Mouse (Mus musculus) B cell, adult (primary cell): ENCODE results near the gene Ipp. TPM values are rescaled to one million over a fixed set of nuclear protein-coding genes. Genes with fewer than 3 reads are reported as not detected.

Source experiments
- total RNA-seq: library from RNA; stranded (reverse); gene quantifications from 4 replicates; pipeline ENCODE4 v1.2.4, GENCODE M21; 2023; ENCODE audit not compliant: inconsistent age

The Ipp gene
- 11.8 to 18.1 TPM (median 12.9 TPM) in 4 replicates for total RNA-seq

DNA sequence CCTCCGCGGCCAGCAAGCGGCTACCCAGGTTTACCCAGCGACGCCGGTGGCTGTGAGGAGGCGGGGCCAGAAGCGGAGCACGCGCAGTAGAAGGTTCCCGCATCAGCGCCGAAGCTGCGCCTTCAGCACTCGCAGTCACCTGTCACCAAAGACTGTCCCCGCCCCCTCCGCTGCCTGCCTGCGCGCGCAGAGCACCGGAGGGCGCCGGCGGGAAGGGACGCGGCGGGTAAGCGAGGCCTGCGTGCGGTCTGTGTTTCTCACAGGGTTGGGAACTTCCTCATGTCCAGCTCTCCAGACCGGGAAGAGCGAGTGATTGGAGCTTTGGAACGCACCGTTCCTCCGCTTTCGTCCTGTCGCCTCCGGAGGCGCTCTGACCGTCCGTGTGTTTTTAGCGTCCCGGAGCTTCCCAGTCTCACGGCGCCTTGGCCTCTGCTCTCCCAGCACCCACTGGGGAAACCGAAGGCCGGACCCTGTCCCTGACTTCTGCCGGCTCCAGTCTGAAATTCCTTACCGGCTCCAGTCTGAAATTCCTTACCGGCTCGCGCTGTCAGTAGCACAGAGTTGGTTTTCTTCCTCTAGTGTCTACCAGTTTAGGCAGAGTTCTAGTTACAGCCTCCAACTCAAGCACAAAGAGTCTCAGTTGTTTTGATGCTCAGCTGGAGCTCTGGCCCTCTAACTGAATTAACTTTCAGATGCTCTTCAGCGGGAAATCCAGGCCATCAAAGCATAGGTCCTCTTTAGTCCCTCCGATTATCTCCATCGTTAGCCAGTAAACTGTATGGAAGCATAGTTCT lies at the start of gene Ipp:
Gene Ipp, plus strand, starts transcription at position 125 of the 794 bp plus-strand sequence.

DNA sequence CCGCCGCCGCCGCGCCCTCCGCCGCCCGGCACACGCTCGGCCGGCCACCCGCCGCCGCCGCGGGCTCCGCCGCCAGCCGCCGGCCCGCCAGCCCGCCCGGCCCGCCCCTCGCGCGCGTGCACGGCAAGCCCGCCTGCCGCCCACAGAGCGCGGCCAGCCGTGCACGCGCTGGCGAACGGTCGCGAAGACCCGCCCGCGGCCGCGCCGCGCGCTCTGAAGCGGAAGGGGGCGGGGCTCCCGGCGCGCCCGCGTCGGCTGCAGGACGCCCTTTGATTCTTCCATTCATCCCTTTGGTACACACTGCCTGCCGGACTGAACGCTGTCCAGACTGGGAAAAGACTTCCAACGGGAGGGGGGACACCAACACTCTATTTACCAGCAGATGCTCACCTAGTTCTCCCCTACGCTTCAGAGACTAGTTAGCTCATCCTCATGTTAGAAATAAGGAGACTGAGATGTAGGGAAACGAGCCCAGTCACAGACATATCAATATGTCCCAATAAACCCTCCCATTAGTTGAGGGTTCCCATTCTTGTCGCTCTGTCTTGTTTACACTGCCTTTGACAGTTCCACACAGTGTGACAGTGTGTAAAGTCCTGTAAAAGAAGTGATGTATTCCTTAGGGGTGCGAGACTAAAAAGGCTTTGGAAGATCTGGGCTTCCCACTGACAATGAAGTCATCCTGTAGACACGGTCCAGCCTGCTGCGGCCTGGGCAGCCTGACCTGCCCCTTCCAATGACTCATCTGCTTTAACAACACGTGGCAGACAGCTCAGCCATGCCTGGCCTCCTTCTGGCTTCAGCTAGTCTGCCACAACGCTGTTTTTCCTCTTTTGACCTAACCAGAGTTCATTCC lies 43.0 kb upstream of the Ipp start, which contains the start of gene Mast2:
Gene Mast2, minus strand, starts transcription at position 58 of the 856 bp plus-strand sequence.

DNA sequence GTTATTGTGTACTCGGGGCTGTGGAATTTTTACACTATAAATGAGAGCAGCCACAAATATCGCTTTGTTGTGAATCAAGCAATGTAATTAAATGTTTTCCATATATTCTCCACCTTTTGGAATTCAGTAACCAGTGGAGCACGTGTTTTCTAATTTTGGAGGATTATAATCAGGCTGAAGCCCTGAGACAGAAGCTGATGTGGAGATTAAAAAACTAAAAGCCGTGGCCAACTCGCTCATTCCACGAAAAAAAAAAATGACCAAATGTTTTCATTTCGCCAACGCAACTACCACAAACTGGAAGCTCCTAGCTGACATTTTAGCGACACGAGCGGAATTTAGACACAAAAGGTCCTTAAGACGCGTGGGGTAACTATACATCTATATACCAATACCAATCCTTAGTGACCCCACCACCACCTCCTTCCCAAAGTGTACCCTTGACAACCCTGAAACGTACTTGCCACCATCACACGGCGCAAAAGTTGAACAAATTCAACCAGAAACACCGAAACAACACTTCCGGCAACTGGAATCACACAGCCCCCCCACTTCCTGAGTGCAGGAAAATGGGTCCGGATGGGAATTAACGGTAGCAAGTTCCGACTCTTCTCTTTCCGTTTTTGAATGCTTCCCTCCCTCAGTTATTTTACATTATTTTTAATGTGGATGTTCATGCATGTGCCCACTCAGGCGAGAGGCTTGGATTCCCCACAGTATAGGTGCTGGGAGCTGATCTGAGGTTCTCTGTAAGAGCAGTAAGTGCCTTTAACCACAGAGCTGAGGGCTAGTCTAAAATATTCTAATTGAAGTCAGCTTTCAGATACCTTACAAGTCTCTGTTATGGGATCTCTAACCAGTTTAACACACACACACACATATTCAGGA lies 48.3 kb downstream of the Ipp start, which contains the start of gene Tmem69:
Gene Tmem69, minus strand, starts transcription at position 524 of the 888 bp plus-strand sequence.

DNA sequence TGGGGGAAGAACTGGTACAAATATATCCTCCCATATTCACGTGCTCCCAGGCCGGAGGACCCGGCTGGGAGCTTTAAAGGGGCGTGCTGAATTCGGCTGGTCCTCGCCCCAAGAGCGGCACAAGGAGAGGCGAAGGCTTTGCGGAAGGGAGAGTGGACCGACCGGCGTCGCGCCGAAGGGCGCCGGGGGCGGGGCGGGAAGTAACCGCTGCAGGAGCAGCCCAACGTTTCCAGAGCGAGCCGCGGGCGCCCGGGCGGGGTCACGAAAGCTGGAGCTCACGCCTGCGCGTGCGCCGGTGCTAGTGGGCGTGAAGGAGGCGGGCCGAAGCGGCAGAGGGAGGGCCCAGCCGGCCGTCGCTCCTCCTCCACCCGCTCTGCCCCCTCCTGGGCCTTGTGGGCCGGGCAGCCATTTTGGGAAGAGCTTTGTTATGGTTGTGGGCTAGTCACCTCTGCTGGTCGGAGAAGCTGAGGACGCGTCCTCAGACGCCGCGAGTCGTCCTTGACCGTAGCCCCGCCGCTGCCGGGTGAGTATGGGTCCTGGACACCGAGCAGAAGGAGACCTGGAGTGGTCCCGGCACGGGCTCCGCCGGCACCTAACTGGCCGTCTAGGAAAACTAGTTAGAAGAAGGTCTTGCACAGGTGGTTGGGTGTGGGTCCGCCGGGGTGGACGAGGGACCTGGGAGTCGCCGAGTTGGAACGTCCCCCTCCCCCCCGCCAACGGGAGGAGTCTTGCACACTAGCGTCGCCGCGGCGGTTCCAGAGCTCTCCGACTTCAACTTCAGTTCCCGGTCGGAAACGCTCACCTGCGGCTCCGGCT lies 50.2 kb downstream of the Ipp start, which contains the start of gene Gpbp1l1:
Gene Gpbp1l1, plus strand, starts transcription at position 353 of the 816 bp plus-strand sequence.

Other genes with a start within 250 kb of the Ipp start
- 27.2 to 31.4 TPM (median 27.9 TPM) in 4 replicates for gene Mast2, start 43.4 kb upstream of the Ipp start, total RNA-seq
- 9.7 to 14.4 TPM (median 13.8 TPM) in 4 replicates for gene Tmem69, start 48.4 kb downstream of the Ipp start, total RNA-seq
- 90.2 to 107 TPM (median 96.4 TPM) in 4 replicates for gene Gpbp1l1, start 50.1 kb downstream of the Ipp start, total RNA-seq
- 15.7 to 21.3 TPM (median 18.8 TPM) in 4 replicates for gene Ccdc17, start 89.1 kb downstream of the Ipp start, total RNA-seq
- gene Nasp, start 120.4 kb downstream of the Ipp start, total RNA-seq = 60.5 to 64.7 TPM (median 62.3 TPM) in 4 replicates
- gene Akr1a1, start 144.1 kb downstream of the Ipp start, total RNA-seq = 185 to 206 TPM (median 194 TPM) in 4 replicates
- 167 to 174 TPM (median 172 TPM) in 4 replicates for gene Prdx1, start 178.0 kb downstream of the Ipp start, total RNA-seq
- 4.3 to 6.3 TPM (median 6.0 TPM) in 4 replicates for gene Mmachc, start 200.9 kb downstream of the Ipp start, total RNA-seq
- gene Ccdc163, start 201.0 kb downstream of the Ipp start, total RNA-seq = 21.9 to 26.4 TPM (median 24.3 TPM) in 4 replicates
- 10.1 to 12.0 TPM (median 11.0 TPM) in 4 replicates for gene Tesk2, start 213.4 kb downstream of the Ipp start, total RNA-seq